Mouse (Mus musculus): ENCODE data around the gene Sdk1. TPM values are rescaled to one million over a fixed set of nuclear protein-coding genes. Genes with fewer than 3 reads are reported as not detected.
A peak's percentile ranks its signal among the peaks of the same experiment; 100 is the strongest.

Gene Sdk1
- polyA plus RNA-seq, 1 experiment from 2014 or later, result 1.7 TPM

DNA sequence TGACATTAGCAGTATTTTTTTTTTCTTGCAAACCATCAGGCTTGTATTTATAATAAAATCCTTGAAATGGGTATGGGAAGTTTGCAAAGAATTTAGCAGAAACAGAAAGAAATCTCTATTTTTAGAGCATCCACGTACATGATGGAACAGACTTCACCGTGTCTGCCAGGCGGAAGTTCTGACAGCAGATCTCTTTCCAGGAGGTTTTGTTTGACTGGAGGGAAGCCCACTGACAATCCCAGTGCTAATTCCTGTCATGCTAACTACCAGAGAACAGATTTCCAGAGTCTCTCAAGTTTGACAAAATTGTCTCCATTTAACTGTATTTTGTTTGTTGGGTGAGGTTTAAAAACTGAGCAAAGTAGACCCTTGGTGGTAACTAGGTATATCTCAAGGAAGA lies 265.1 kb downstream of the Sdk1 start:
- H3K36me3 ChIP-seq, result no peaks in the 10 kb centered on the region
- no peaks in the 10 kb centered on the region for H3K27me3 ChIP-seq
- H3K4me2 ChIP-seq (replicated peaks), result no peak overlapping the region
- H3K9me3 ChIP-seq, result no peaks in the 10 kb centered on the region
- no peak overlapping the region for H3K9ac ChIP-seq (replicated peaks)
- no peaks in the 10 kb centered on the region for H3K4me1 ChIP-seq
- no peak overlapping the region for H3K4me3 ChIP-seq
- 93% methylated on average over 3 of the region's 3 CpGs for WGBS
- ATAC-seq (ENCODE audit: low FRiP score, low read depth), result no peak
- H3K27ac ChIP-seq (replicated peaks), result no peak overlapping the region

DNA sequence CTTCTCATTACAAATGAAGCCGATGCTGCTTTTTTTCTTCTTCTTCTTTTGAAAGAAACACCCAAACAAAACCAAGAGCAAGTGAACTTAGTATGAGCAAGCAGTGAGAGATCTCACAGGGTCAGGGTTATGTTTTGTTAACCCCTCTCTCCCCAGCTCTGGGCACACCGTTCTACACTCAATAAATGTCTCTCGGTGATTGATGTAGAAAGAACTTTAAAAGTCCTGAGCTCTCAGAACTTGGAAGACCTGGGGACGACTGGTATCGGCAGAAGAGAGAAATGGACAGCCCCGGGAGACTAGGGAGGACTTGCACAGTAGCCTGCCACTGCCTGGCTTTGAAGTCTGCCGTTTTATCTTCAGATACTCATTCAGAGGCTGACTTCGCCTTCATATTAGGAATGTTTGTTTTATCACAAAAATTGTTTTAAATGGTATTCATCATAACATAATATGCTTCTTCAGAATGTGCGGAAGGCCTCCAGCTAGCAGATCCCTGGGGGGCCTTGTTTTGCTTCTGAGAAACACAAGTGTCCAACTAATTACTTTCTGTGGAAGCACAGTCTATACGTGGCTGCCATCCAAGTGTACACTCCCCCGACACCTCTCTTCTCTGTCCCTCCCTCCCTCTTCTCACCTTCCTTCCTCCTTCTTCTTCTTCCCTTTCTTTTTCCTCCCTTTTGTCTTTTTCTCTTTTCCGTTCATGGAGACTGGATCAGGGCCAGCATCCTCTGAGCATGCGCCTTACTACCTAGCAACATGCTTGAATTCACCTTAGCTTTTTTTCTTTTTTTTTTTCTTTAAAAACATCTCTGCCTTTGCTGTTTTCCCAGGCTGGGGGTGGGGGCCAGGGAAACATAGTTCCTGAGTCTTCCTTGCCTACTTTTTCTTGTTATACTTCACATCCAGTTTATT lies 283.8 kb downstream of the Sdk1 start:
- no peak for ATAC-seq (ENCODE audit: low FRiP score, low read depth)
- WGBS, result 64% methylated on average over 13 of the region's 13 CpGs

GRCm38 (mm10) chr5:141540193-141540592 lies 298.9 kb downstream of the Sdk1 start:
- Histone ChIP-seq H3K4me2 (replicated peaks) (no peak overlapping the region), H3K9me3 (no peaks in the 10 kb centered on the region)
- WGBS, result 57% methylated on average over 5 of the region's 5 CpGs

More for the DNA sequence above, 283.8 kb downstream of the Sdk1 start:
- H3K4me1 ChIP-seq, result no peaks in the 10 kb centered on the region
- no peaks in the 10 kb centered on the region; the same call in 1 of the 2 replicates for H3K9me3 ChIP-seq
- H3K4me3 ChIP-seq, result no peak overlapping the region
- H3K4me2 ChIP-seq (replicated peaks), result no peak overlapping the region
- no peak overlapping the region for H3K27ac ChIP-seq (replicated peaks)
- no peaks in the 10 kb centered on the region for H3K27me3 ChIP-seq
- no peak overlapping the region for H3K9ac ChIP-seq (replicated peaks)
- H3K36me3 ChIP-seq, result no peaks in the 10 kb centered on the region

DNA sequence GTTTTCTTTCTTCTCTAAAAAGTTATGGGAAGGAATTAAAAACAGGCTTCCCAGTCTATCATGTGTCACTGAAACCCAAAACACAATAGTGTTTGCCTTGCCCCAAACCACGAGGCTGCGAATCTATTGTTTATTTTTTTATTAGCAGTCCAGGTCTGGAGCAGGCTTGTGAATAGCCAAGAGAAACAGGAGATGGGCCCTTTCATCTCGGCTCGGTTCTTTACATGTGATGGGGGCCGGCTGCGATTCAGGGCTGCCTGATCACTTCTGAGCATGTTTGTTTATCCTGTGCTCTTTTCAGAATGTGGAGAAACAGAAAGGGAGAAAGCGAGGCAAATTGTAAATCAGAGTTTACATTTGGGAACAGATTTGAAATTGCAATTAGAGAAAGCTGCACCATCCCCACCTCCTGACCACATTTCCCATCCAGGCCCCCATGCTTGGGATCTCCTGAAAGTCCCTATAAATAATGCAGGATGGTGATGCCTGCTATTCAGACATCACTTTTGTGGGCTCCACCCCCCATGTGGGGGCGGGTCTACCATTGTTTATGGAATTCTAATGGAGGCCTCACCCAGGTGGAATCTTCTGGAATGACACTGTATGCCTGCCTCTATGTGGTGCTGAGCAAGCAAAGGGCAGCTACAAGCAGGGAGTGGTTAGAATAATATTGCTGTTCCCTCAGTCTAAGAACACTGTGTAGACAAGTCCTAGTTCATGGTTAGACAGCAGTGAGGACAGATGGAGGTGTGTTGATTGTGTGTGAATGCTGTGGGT lies 301.8 kb downstream of the Sdk1 start:
- Histone ChIP-seq H3K9me3 (no peaks in the 10 kb centered on the region), H3K4me2 (replicated peaks) (no peak overlapping the region), H3K36me3 (no peaks in the 10 kb centered on the region), H3K4me1 (peaks cover 11% of the 10 kb centered on the region), H3K27ac (replicated peaks) (no peak overlapping the region), H3K9ac (replicated peaks) (0 out of 2 replicates have a peak overlapping the region, but pooled peaks have one; percentile 25), H3K4me3 (no peak overlapping the region), H3K27me3 (no peaks in the 10 kb centered on the region)
- 24% methylated on average over 8 of the region's 8 CpGs for WGBS
- peak; percentile 30; the same call in 1 of the 2 replicates for ATAC-seq (ENCODE audit: low FRiP score, low read depth)

More at GRCm38 (mm10) chr5:141540193-141540592, 298.9 kb downstream of the Sdk1 start:
- ATAC-seq (ENCODE audit: low FRiP score, low read depth), result no peak
- no peak overlapping the region for H3K27ac ChIP-seq (replicated peaks)
- no peak overlapping the region for H3K4me3 ChIP-seq
- no peaks in the 10 kb centered on the region for H3K36me3 ChIP-seq
- no peaks in the 10 kb centered on the region for H3K27me3 ChIP-seq
- H3K4me1 ChIP-seq, result peaks cover 11% of the 10 kb centered on the region
- no peak overlapping the region for H3K9ac ChIP-seq (replicated peaks)

DNA sequence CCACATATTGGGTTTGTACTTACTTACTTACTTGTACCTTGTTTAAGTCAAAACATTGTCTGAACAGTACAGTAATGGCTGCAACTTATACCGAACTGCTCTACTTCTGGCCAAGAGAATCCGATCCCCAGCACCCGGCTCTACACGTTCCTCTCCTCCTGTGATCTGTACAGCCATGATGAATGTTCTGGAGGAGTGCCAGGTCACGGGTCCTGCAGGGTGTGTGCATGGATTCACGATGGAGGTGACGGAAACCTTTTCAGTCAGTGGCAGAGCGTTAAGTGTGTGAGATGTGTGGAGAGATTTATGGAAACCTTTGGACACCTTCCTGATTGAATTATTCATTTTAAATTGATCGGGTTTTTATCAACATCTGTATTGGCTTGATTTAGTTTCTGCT lies 312.2 kb downstream of the Sdk1 start:
- Histone ChIP-seq H3K9ac (replicated peaks) (no peak overlapping the region), H3K27ac (replicated peaks) (no peak overlapping the region), H3K36me3 (no peaks in the 10 kb centered on the region), H3K4me1 (peaks cover 11% of the 10 kb centered on the region; the same call in 1 of the 2 replicates), H3K4me3 (no peak overlapping the region), H3K9me3 (no peaks in the 10 kb centered on the region), H3K27me3 (no peaks in the 10 kb centered on the region), H3K4me2 (replicated peaks) (no peak overlapping the region)
- WGBS, result 92% methylated on average over 9 of the region's 9 CpGs
- no peak for ATAC-seq (ENCODE audit: low FRiP score, low read depth)

DNA sequence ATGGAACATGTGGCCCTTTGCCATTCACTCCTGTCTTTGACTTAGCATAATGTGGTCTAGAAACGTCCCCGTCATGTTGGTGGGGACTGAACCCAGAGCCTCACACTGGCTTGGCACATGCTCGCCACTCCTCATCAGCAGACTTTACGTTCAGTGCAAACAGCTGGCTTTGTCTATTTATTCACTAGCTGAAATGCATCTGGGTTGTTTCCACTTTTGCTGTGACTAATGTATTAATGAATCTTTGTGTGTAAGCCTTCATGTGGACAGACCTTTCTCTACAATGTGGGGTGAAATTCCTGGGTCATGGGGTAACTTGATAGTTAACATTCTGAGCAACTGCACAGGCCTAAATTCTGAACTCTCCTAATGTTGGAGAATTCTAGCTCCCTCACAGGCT lies 317.4 kb downstream of the Sdk1 start:
- Histone ChIP-seq H3K4me1 (peaks cover 11% of the 10 kb centered on the region), H3K4me2 (replicated peaks) (no peak overlapping the region), H3K36me3 (no peaks in the 10 kb centered on the region), H3K27ac (replicated peaks) (no peak overlapping the region), H3K27me3 (no peaks in the 10 kb centered on the region), H3K9me3 (no peaks in the 10 kb centered on the region), H3K4me3 (no peak overlapping the region), H3K9ac (replicated peaks) (no peak overlapping the region)
- ATAC-seq (ENCODE audit: low FRiP score, low read depth), result no peak
- WGBS, result 67% methylated on average over 4 of the region's 4 CpGs

- Histone ChIP-seq H3K4me1 (peaks cover 11% of the 10 kb centered on the region), H3K9ac (replicated peaks) (no peak overlapping the region), H3K9me3 (peaks cover 3% of the 10 kb centered on the region; the same call in 1 of the 2 replicates), H3K4me3 (no peak overlapping the region), H3K27ac (replicated peaks) (no peak overlapping the region), H3K4me2 (replicated peaks) (no peak overlapping the region), H3K27me3 (no peaks in the 10 kb centered on the region), H3K36me3 (no peaks in the 10 kb centered on the region)
- ATAC-seq (ENCODE audit: low FRiP score, low read depth), result no peak
- WGBS, result 71% methylated on average over 5 of the region's 5 CpGs
Measured at GRCm38 (mm10) chr5:141560325-141560724, 319.0 kb downstream of the Sdk1 start.

- Histone ChIP-seq H3K27ac (replicated peaks) (no peak overlapping the region), H3K4me3 (no peak overlapping the region), H3K9ac (replicated peaks) (no peak overlapping the region), H3K36me3 (no peaks in the 10 kb centered on the region), H3K4me1 (peaks cover 1% of the 10 kb centered on the region), H3K4me2 (replicated peaks) (no peak overlapping the region), H3K27me3 (no peaks in the 10 kb centered on the region), H3K9me3 (peaks cover 3% of the 10 kb centered on the region; the same call in 1 of the 2 replicates)
- 75% methylated on average over 3 of the region's 3 CpGs for WGBS
- no peak for ATAC-seq (ENCODE audit: low FRiP score, low read depth)
Measured at GRCm38 (mm10) chr5:141561989-141562560, 320.8 kb downstream of the Sdk1 start.

DNA sequence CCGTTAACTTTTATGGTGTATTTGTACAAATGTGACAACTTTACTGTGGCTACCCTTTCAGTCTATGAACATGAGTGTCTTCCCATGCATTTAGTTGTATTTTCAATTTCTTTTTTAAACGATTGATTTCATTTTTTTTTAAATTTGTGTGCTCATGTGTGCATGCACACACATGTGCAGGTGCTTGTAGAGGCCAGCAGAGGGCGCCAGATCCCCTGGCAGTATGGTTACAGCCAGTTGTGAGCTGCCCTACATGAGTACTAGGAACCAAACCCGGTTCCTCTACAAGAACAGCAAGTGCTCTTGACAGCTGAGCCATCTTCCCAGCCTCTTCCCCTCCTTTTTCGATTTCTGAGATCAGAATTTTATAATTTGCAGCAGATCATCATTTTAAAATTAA lies 322.9 kb downstream of the Sdk1 start:
- no peak for ATAC-seq (ENCODE audit: low FRiP score, low read depth)
- Histone ChIP-seq H3K9ac (replicated peaks) (no peak overlapping the region), H3K4me1 (no peaks in the 10 kb centered on the region; the same call in 1 of the 2 replicates), H3K27me3 (no peaks in the 10 kb centered on the region), H3K9me3 (peaks cover 3% of the 10 kb centered on the region; the same call in 1 of the 2 replicates), H3K4me2 (replicated peaks) (no peak overlapping the region), H3K27ac (replicated peaks) (no peak overlapping the region), H3K36me3 (no peaks in the 10 kb centered on the region), H3K4me3 (no peak overlapping the region)
- 82% methylated on average over 5 of the region's 5 CpGs for WGBS

DNA sequence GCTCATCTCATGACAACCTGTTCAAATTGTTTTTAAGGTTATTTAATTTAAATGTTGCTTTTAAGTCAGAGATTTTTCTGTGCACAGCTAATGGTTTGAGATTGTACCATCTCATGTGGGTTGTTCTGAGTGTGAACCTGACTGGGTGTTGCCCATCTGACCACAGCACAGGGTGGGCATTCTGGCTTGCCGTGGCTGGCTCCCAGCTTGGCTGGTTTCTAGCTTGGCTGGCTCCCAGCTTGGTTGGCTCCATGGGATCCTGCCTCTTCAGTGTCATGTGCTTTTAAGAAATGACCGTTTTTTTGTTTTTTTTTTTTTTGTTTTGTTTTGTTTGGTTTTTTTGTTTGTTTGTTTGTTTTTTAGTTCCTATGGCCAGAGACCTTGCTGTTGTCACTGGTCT lies 326.8 kb downstream of the Sdk1 start:
- H3K27me3 ChIP-seq, result no peaks in the 10 kb centered on the region
- 94% methylated on average over 2 of the region's 2 CpGs for WGBS
- no peak for ATAC-seq (ENCODE audit: low FRiP score, low read depth)
- H3K4me1 ChIP-seq, result no peaks in the 10 kb centered on the region
- H3K36me3 ChIP-seq, result no peaks in the 10 kb centered on the region
- no peak overlapping the region for H3K4me3 ChIP-seq
- H3K27ac ChIP-seq (replicated peaks), result no peak overlapping the region
- no peak overlapping the region for H3K4me2 ChIP-seq (replicated peaks)
- H3K9ac ChIP-seq (replicated peaks), result no peak overlapping the region
- H3K9me3 ChIP-seq, result peaks cover 3% of the 10 kb centered on the region; the same call in 1 of the 2 replicates

DNA sequence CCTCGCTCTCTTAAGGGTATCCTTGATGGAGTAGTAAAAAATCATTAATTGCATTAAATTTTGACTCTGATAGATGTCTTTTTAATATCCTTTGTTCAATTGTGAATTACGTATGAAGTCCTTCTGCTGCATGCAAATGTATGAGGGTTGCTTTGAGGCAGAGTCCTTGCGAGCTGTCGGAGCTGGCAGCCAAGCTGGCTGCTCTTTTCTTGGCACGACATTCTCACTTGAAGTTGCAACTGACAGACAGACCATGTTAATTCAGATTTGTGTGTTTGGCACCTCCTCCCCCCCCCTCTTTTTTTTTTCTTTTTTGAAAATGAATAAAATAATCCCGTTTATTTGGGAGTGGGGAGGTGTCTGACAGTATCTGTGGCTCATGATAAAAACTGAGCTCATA lies 329.2 kb downstream of the Sdk1 start:
- no peaks in the 10 kb centered on the region for H3K27me3 ChIP-seq
- H3K9me3 ChIP-seq, result no peaks in the 10 kb centered on the region
- no peaks in the 10 kb centered on the region for H3K36me3 ChIP-seq
- H3K9ac ChIP-seq (replicated peaks), result no peak overlapping the region
- WGBS, result 81% methylated on average over 6 of the region's 6 CpGs
- H3K4me2 ChIP-seq (replicated peaks), result no peak overlapping the region
- no peak overlapping the region for H3K4me3 ChIP-seq
- H3K27ac ChIP-seq (replicated peaks), result no peak overlapping the region
- ATAC-seq (ENCODE audit: low FRiP score, low read depth), result no peak
- H3K4me1 ChIP-seq, result no peaks in the 10 kb centered on the region

- ATAC-seq (ENCODE audit: low FRiP score, low read depth), result no peak
- H3K27ac ChIP-seq (replicated peaks), result no peak overlapping the region
- no peaks in the 10 kb centered on the region for H3K4me1 ChIP-seq
- H3K27me3 ChIP-seq, result no peaks in the 10 kb centered on the region
- H3K36me3 ChIP-seq, result no peaks in the 10 kb centered on the region
- WGBS, result 90% methylated on average over 1 of the region's 1 CpGs
- H3K4me3 ChIP-seq, result no peak overlapping the region
- no peaks in the 10 kb centered on the region for H3K9me3 ChIP-seq
- no peak overlapping the region for H3K4me2 ChIP-seq (replicated peaks)
- no peak overlapping the region for H3K9ac ChIP-seq (replicated peaks)
Measured at GRCm38 (mm10) chr5:141574263-141574662, 333.0 kb downstream of the Sdk1 start.

Measured in midbrain, embryonic 12.5 days (tissue).